Mouse (Mus musculus): ENCODE results near the gene Slc25a44. TPM values are rescaled to one million over a fixed set of nuclear protein-coding genes. Genes with fewer than 3 reads are reported as not detected.
"Not testable (repeated sequence)": the region's sequence is repeated elsewhere in the genome, so short reads cannot be mapped to it uniquely, and the experiment has no call there.

Gene Slc25a44
- polyA plus RNA-seq, 1 experiment, result 12.7 TPM

GRCm38 (mm10) chr3:88437454-88437853, 12.5 kb upstream of the Slc25a44 start:
- no peak overlapping the region for H3K4me3 ChIP-seq (ENCODE audit: control insufficient read depth, low read depth, low read length)

GRCm38 (mm10) chr3:88436395-88437201, 11.7 kb upstream of the Slc25a44 start:
- H3K4me3 ChIP-seq (ENCODE audit: control insufficient read depth, low read depth, low read length), result peak overlapping the region; percentile 19
- no peaks in the 10 kb centered on the region for H3K36me3 ChIP-seq (ENCODE audit: control insufficient read depth, insufficient read depth, low read length)
- H3K27ac ChIP-seq (ENCODE audit: control insufficient read depth, insufficient read depth, low read depth, low read length), result no peak overlapping the region
- no peaks in the 10 kb centered on the region for H3K27me3 ChIP-seq (ENCODE audit: control insufficient read depth, insufficient read depth, low read length)
- peaks cover 10% of the 10 kb centered on the region for H3K4me1 ChIP-seq (ENCODE audit: control insufficient read depth, insufficient read depth, low read length)
- TF ChIP-seq CTCF (IDR thresholded peaks at IDR 0.05; ENCODE audit: control insufficient read depth, insufficient read depth, insufficient replicate concordance, low read depth, low read length), result peak; percentile 24; the same call in 1 of the 2 replicates
- TF ChIP-seq POLR2A (IDR thresholded peaks at IDR 0.05; ENCODE audit: control insufficient read depth, low read depth, low read length), result no peak

More at GRCm38 (mm10) chr3:88437454-88437853, 12.5 kb upstream of the Slc25a44 start:
- Histone ChIP-seq H3K4me1 (ENCODE audit: control insufficient read depth, insufficient read depth, low read length) (peaks cover 10% of the 10 kb centered on the region), H3K36me3 (ENCODE audit: control insufficient read depth, insufficient read depth, low read length) (no peaks in the 10 kb centered on the region), H3K27me3 (ENCODE audit: control insufficient read depth, insufficient read depth, low read length) (no peaks in the 10 kb centered on the region), H3K27ac (ENCODE audit: control insufficient read depth, insufficient read depth, low read depth, low read length) (no peak overlapping the region)
- TF ChIP-seq CTCF (IDR thresholded peaks at IDR 0.05; ENCODE audit: control insufficient read depth, insufficient read depth, insufficient replicate concordance, low read depth, low read length) (no peak), POLR2A (IDR thresholded peaks at IDR 0.05; ENCODE audit: control insufficient read depth, low read depth, low read length) (no peak)

- H3K36me3 ChIP-seq (ENCODE audit: control insufficient read depth, insufficient read depth, low read length), result no peaks in the 10 kb centered on the region
- no peak overlapping the region for H3K4me3 ChIP-seq (ENCODE audit: control insufficient read depth, low read depth, low read length)
- peaks cover 7% of the 10 kb centered on the region for H3K4me1 ChIP-seq (ENCODE audit: control insufficient read depth, insufficient read depth, low read length)
- H3K27ac ChIP-seq (ENCODE audit: control insufficient read depth, insufficient read depth, low read depth, low read length), result no peak overlapping the region
- H3K27me3 ChIP-seq (ENCODE audit: control insufficient read depth, insufficient read depth, low read length), result no peaks in the 10 kb centered on the region
- TF ChIP-seq POLR2A (IDR thresholded peaks at IDR 0.05; ENCODE audit: control insufficient read depth, low read depth, low read length) (no peak), CTCF (IDR thresholded peaks at IDR 0.05; ENCODE audit: control insufficient read depth, insufficient read depth, insufficient replicate concordance, low read depth, low read length) (no peak)
Observed at GRCm38 (mm10) chr3:88435515-88435914, 10.6 kb upstream of the Slc25a44 start.

GRCm38 (mm10) chr3:88428639-88429038, 3.7 kb upstream of the Slc25a44 start:
- not testable (repeated sequence) for H3K4me3 ChIP-seq (ENCODE audit: control insufficient read depth, low read depth, low read length); H3K36me3 ChIP-seq (ENCODE audit: control insufficient read depth, insufficient read depth, low read length); H3K27me3 ChIP-seq (ENCODE audit: control insufficient read depth, insufficient read depth, low read length); H3K27ac ChIP-seq (ENCODE audit: control insufficient read depth, insufficient read depth, low read depth, low read length); H3K4me1 ChIP-seq (ENCODE audit: control insufficient read depth, insufficient read depth, low read length)

- TF ChIP-seq CTCF (IDR thresholded peaks at IDR 0.05; ENCODE audit: control insufficient read depth, insufficient read depth, insufficient replicate concordance, low read depth, low read length), result no peak
- TF ChIP-seq POLR2A (IDR thresholded peaks at IDR 0.05; ENCODE audit: control insufficient read depth, low read depth, low read length), result no peak
- Histone ChIP-seq H3K4me3 (ENCODE audit: control insufficient read depth, low read depth, low read length) (no peak overlapping the region), H3K4me1 (ENCODE audit: control insufficient read depth, insufficient read depth, low read length) (peaks cover 5% of the 10 kb centered on the region), H3K27me3 (ENCODE audit: control insufficient read depth, insufficient read depth, low read length) (no peaks in the 10 kb centered on the region), H3K27ac (ENCODE audit: control insufficient read depth, insufficient read depth, low read depth, low read length) (no peak overlapping the region), H3K36me3 (ENCODE audit: control insufficient read depth, insufficient read depth, low read length) (no peaks in the 10 kb centered on the region)
Observed at GRCm38 (mm10) chr3:88427342-88427905, 2.5 kb upstream of the Slc25a44 start.

GRCm38 (mm10) chr3:88425708-88426420, 925 bp upstream of the Slc25a44 start:
- Histone ChIP-seq H3K4me3 (ENCODE audit: control insufficient read depth, low read depth, low read length) (no peak overlapping the region), H3K4me1 (ENCODE audit: control insufficient read depth, insufficient read depth, low read length) (peaks cover 5% of the 10 kb centered on the region), H3K36me3 (ENCODE audit: control insufficient read depth, insufficient read depth, low read length) (no peaks in the 10 kb centered on the region), H3K27me3 (ENCODE audit: control insufficient read depth, insufficient read depth, low read length) (no peaks in the 10 kb centered on the region), H3K27ac (ENCODE audit: control insufficient read depth, insufficient read depth, low read depth, low read length) (no peak overlapping the region)
- no peak for TF ChIP-seq CTCF (IDR thresholded peaks at IDR 0.05; ENCODE audit: control insufficient read depth, insufficient read depth, insufficient replicate concordance, low read depth, low read length)
- no peak for TF ChIP-seq POLR2A (IDR thresholded peaks at IDR 0.05; ENCODE audit: control insufficient read depth, low read depth, low read length)

GRCm38 (mm10) chr3:88425330-88425689, 371 bp upstream of the Slc25a44 start:
- Histone ChIP-seq H3K4me1 (ENCODE audit: control insufficient read depth, insufficient read depth, low read length) (peaks cover 5% of the 10 kb centered on the region), H3K36me3 (ENCODE audit: control insufficient read depth, insufficient read depth, low read length) (no peaks in the 10 kb centered on the region), H3K4me3 (ENCODE audit: control insufficient read depth, low read depth, low read length) (no peak overlapping the region), H3K27me3 (ENCODE audit: control insufficient read depth, insufficient read depth, low read length) (no peaks in the 10 kb centered on the region), H3K27ac (ENCODE audit: control insufficient read depth, insufficient read depth, low read depth, low read length) (no peak overlapping the region)
- TF ChIP-seq POLR2A (IDR thresholded peaks at IDR 0.05; ENCODE audit: control insufficient read depth, low read depth, low read length) (no peak), CTCF (IDR thresholded peaks at IDR 0.05; ENCODE audit: control insufficient read depth, insufficient read depth, insufficient replicate concordance, low read depth, low read length) (no peak)
